Mouse (Mus musculus) thymus, postnatal 14 days (tissue): ENCODE data around the gene Adgrl2.

Experiments used
- DNase-seq: peaks from one replicate; pipeline ENCODE4 v3.0.0; 2021

Adgrl2 gene

GRCm38 (mm10) chr3:148971893-148972596 is 18.3 kb downstream of the Adgrl2 start:
- DNase-seq: no peak

- DNase-seq: no peak
Measured at GRCm38 (mm10) chr3:148964991-148965605, 25.3 kb downstream of the Adgrl2 start.

- DNase-seq: no peak
Measured at GRCm38 (mm10) chr3:148963381-148964044, 26.8 kb downstream of the Adgrl2 start.

- DNase-seq: no peak
Measured at GRCm38 (mm10) chr3:148961611-148962010, 28.7 kb downstream of the Adgrl2 start.

- DNase-seq: no peak
Measured at GRCm38 (mm10) chr3:148960751-148961289, 29.5 kb downstream of the Adgrl2 start.

- DNase-seq: no peak
Measured at GRCm38 (mm10) chr3:148960215-148960614, 30.1 kb downstream of the Adgrl2 start.

GRCm38 (mm10) chr3:148959327-148960025 is 30.9 kb downstream of the Adgrl2 start:
- no peak for DNase-seq

GRCm38 (mm10) chr3:148958714-148959113 is 31.6 kb downstream of the Adgrl2 start:
- DNase-seq: no peak

- DNase-seq: no peak
Measured at GRCm38 (mm10) chr3:148958185-148958584, 32.2 kb downstream of the Adgrl2 start.

- no peak for DNase-seq
Measured at GRCm38 (mm10) chr3:148956887-148957286, 33.5 kb downstream of the Adgrl2 start.

- DNase-seq: no peak
Measured at GRCm38 (mm10) chr3:148949796-148950195, 40.6 kb downstream of the Adgrl2 start.

GRCm38 (mm10) chr3:148947805-148948405 is 42.5 kb downstream of the Adgrl2 start:
- DNase-seq: no peak

- no peak for DNase-seq
Measured at GRCm38 (mm10) chr3:148947266-148947665, 43.1 kb downstream of the Adgrl2 start.

GRCm38 (mm10) chr3:148945534-148945933 is 44.8 kb downstream of the Adgrl2 start:
- DNase-seq: no peak

- no peak for DNase-seq
Measured at GRCm38 (mm10) chr3:148939457-148939856, 50.9 kb downstream of the Adgrl2 start.

- no peak for DNase-seq
Measured at GRCm38 (mm10) chr3:148935056-148935455, 55.3 kb downstream of the Adgrl2 start.

GRCm38 (mm10) chr3:148934279-148934678 is 56.1 kb downstream of the Adgrl2 start:
- DNase-seq: no peak

- no peak for DNase-seq
Measured at GRCm38 (mm10) chr3:148933160-148933559, 57.2 kb downstream of the Adgrl2 start.

- no peak for DNase-seq
Measured at GRCm38 (mm10) chr3:148930913-148931312, 59.4 kb downstream of the Adgrl2 start.

GRCm38 (mm10) chr3:148926330-148926729 is 64.0 kb downstream of the Adgrl2 start:
- no peak for DNase-seq

GRCm38 (mm10) chr3:148922618-148923095 is 67.7 kb downstream of the Adgrl2 start:
- DNase-seq: no peak

- DNase-seq: no peak
Measured at GRCm38 (mm10) chr3:148921966-148922587, 68.3 kb downstream of the Adgrl2 start.
